Mouse (Mus musculus) kidney, adult 2 months (tissue): Measurements from ENCODE around the gene Rab37. TPM values are rescaled to one million over a fixed set of nuclear protein-coding genes. Genes with fewer than 3 reads are reported as not detected.

Source experiments
- DNase-seq: peaks from one replicate; pipeline ENCODE4 v3.0.0; 2021
- H3K27ac ChIP-seq: fragments of 200-500 bp; 2 replicates; pipeline ENCODE4 v1.5.1; 2012; ENCODE audit warnings: low read depth, low read length, control low read depth, inconsistent platforms; ENCODE audit not compliant: insufficient read depth
- H3K27me3 ChIP-seq: fragments of 200-500 bp; replicated peaks from 2 replicates; pipeline ENCODE4 v1.6.1; 2012; ENCODE audit warnings: mild to moderate bottlenecking, moderate library complexity, low read length, inconsistent platforms; ENCODE audit not compliant: control insufficient read depth, insufficient read depth
- H3K36me3 ChIP-seq: fragments of 200-500 bp; 2 replicates; pipeline ENCODE4 v1.6.1; 2012; ENCODE audit warnings: mild to moderate bottlenecking, moderate library complexity, low read length, inconsistent platforms; ENCODE audit not compliant: control insufficient read depth, insufficient read depth
- H3K4me1 ChIP-seq: fragments of 200-500 bp; 2 replicates; pipeline ENCODE4 v1.6.1; 2011; ENCODE audit warnings: low read length; ENCODE audit not compliant: control insufficient read depth, insufficient read depth
- H3K4me3 ChIP-seq: fragments of 200-500 bp; 2 replicates; pipeline ENCODE4 v1.5.1; 2011; ENCODE audit warnings: mild to moderate bottlenecking, low read depth, low read length, control low read depth; ENCODE audit not compliant: insufficient read depth
- CTCF ChIP-seq: fragments of 200-500 bp; conservative IDR thresholded peaks from 2 replicates; pipeline ENCODE4 v1.5.1; 2011; ENCODE audit warnings: low read depth, mild to moderate bottlenecking, control low read depth, low read length, moderate library complexity, mixed read lengths; ENCODE audit not compliant: insufficient read depth, insufficient read length
- POLR2A ChIP-seq: fragments of 200-500 bp; IDR thresholded peaks from one replicate; pipeline ENCODE4 v1.6.1; 2011; ENCODE audit warnings: low read depth, low read length, control low read depth
- WGBS: fragments of 180-500 bp; shearing (Covaris S2); methylation state at CpG from one replicate; pipeline ENCODE4 v1.1.7; 2018; 5-methylcytosine and 5-hydroxymethylcytosine counted together
- polyA plus RNA-seq: library from polyadenylated mRNA; depleted of rRNA; stranded (reverse); fragments of >200 nt; gene quantifications from 2 replicates; pipeline ENCODE4 v1.2.3, GENCODE M21; 2012

Gene Rab37
- polyA plus RNA-seq, 1 experiment, result 1.1 TPM

GRCm38 (mm10) chr11:115167631-115168249 lies 76.5 kb downstream of the Rab37 start:
- TF ChIP-seq CTCF (no peak), POLR2A (no peak)
- Histone ChIP-seq H3K36me3 (no peaks in the 10 kb centered on the region), H3K4me3 (no peak overlapping the region), H3K4me1 (peaks cover 41% of the 10 kb centered on the region), H3K27me3 (no peaks in the 10 kb centered on the region), H3K27ac (no peak overlapping the region)
- 45% methylated on average over 8 of the region's 8 CpGs for WGBS
- DNase-seq, result no peak

- H3K4me3 ChIP-seq, result no peak overlapping the region
- H3K36me3 ChIP-seq, result no peaks in the 10 kb centered on the region
- no peak for DNase-seq
- no peaks in the 10 kb centered on the region for H3K27me3 ChIP-seq
- TF ChIP-seq POLR2A (no peak), CTCF (no peak)
- H3K27ac ChIP-seq, result no peak overlapping the region; the same call in 1 of the 2 replicates
- 62% methylated on average over 4 of the region's 4 CpGs for WGBS
- H3K4me1 ChIP-seq, result peaks cover 53% of the 10 kb centered on the region
Observed at GRCm38 (mm10) chr11:115169430-115169829, 78.2 kb downstream of the Rab37 start.

- H3K27me3 ChIP-seq, result no peaks in the 10 kb centered on the region
- no peak for TF ChIP-seq POLR2A
- TF ChIP-seq CTCF, result no peak
- H3K4me3 ChIP-seq, result no peak overlapping the region
- DNase-seq, result peak; percentile 92
- H3K27ac ChIP-seq, result peak overlapping the region; percentile 27
- 19% methylated on average over 8 of the region's 8 CpGs for WGBS
- H3K4me1 ChIP-seq, result peaks cover 64% of the 10 kb centered on the region
- no peaks in the 10 kb centered on the region for H3K36me3 ChIP-seq
Observed at GRCm38 (mm10) chr11:115171125-115171524, 79.9 kb downstream of the Rab37 start.

- Histone ChIP-seq H3K27ac (peak overlapping the region; percentile 6; the same call in 1 of the 2 replicates), H3K4me3 (no peak overlapping the region), H3K27me3 (no peaks in the 10 kb centered on the region), H3K4me1 (peaks cover 67% of the 10 kb centered on the region), H3K36me3 (no peaks in the 10 kb centered on the region)
- peak; percentile 86 for DNase-seq
- TF ChIP-seq POLR2A (no peak), CTCF (no peak)
- 43% methylated on average over 4 of the region's 4 CpGs for whole genome bisulfite sequencing
Observed at GRCm38 (mm10) chr11:115172825-115173287, 81.6 kb downstream of the Rab37 start.

GRCm38 (mm10) chr11:115173549-115174339 lies 82.5 kb downstream of the Rab37 start:
- H3K36me3 ChIP-seq, result no peaks in the 10 kb centered on the region
- WGBS, result 24% methylated on average over 16 of the region's 16 CpGs
- peak overlapping the region; percentile 5; the same call in 1 of the 2 replicates for H3K27ac ChIP-seq
- no peak for TF ChIP-seq CTCF
- TF ChIP-seq POLR2A, result no peak
- H3K4me3 ChIP-seq, result no peak overlapping the region
- H3K27me3 ChIP-seq, result no peaks in the 10 kb centered on the region
- no peak for DNase-seq
- peaks cover 66% of the 10 kb centered on the region for H3K4me1 ChIP-seq

- WGBS, result 58% methylated on average over 24 of the region's 24 CpGs
Observed at GRCm38 (mm10) chr11:115176399-115177190, 85.4 kb downstream of the Rab37 start.

More at GRCm38 (mm10) chr11:115176399-115177190, 85.4 kb downstream of the Rab37 start:
- no peak for DNase-seq
- Histone ChIP-seq H3K4me1 (peaks cover 51% of the 10 kb centered on the region), H3K27ac (peak overlapping the region; percentile 10; the same call in 1 of the 2 replicates), H3K4me3 (no peak overlapping the region), H3K27me3 (no peaks in the 10 kb centered on the region), H3K36me3 (no peaks in the 10 kb centered on the region; the same call in 1 of the 2 replicates)
- TF ChIP-seq CTCF (no peak), POLR2A (no peak)
